Mouse (Mus musculus) midbrain, embryonic 12.5 days (tissue): ENCODE measurements around the gene Ccdc65. TPM values are rescaled to one million over a fixed set of nuclear protein-coding genes. Genes with fewer than 3 reads are reported as not detected.

Experiments used
- ATAC-seq: fragments of 200-750 bp; cut with Nextera tagmentation; 2 replicates; pipeline ENCODE4 v1.8.0; 2017; ENCODE audit warnings: low read depth, moderate TSS enrichment, moderate library complexity; ENCODE audit not compliant: low FRiP score
- H3K27ac ChIP-seq: fragments of 300-500 bp; sonication (generic); replicated peaks from 2 replicates; pipeline ENCODE4 v1.5.1; 2016; ENCODE audit warnings: mild to moderate bottlenecking
- H3K27me3 ChIP-seq: fragments of 300-500 bp; sonication (generic); 2 replicates; pipeline ENCODE4 v1.6.1; 2016; ENCODE audit warnings: mild to moderate bottlenecking
- H3K36me3 ChIP-seq: fragments of 300-500 bp; sonication (generic); 2 replicates; pipeline ENCODE4 v1.6.1; 2016
- H3K4me1 ChIP-seq: fragments of 300-500 bp; sonication (generic); 2 replicates; pipeline ENCODE4 v1.6.1; 2016
- H3K4me2 ChIP-seq: fragments of 300-500 bp; sonication (generic); replicated peaks from 2 replicates; pipeline ENCODE4 v1.6.1; 2016; ENCODE audit warnings: mild to moderate bottlenecking, moderate library complexity
- H3K4me3 ChIP-seq: fragments of 300-500 bp; sonication (generic); 2 replicates; pipeline ENCODE4 v1.5.1; 2016; ENCODE audit warnings: mild to moderate bottlenecking
- H3K9ac ChIP-seq: fragments of 300-500 bp; sonication (generic); replicated peaks from 2 replicates; pipeline ENCODE4 v1.6.1; 2016; ENCODE audit warnings: mild to moderate bottlenecking, moderate library complexity
- H3K9me3 ChIP-seq: fragments of 300-500 bp; sonication (generic); 2 replicates; pipeline ENCODE4 v1.6.1; 2016; ENCODE audit warnings: mild to moderate bottlenecking
- WGBS: fragments of 180-500 bp; shearing (Covaris S2); methylation state at CpG from one replicate; pipeline ENCODE4 v1.1.7; 2016; 5-methylcytosine and 5-hydroxymethylcytosine counted together
- polyA plus RNA-seq: library from polyadenylated mRNA; unstranded; fragments of >200 nt; fragmentation: Nextera tagmentation; extraction: Ambion mirVana; gene quantifications from 2 replicates; pipeline ENCODE4 v1.2.1, GENCODE M21; 2016

The Ccdc65 gene
- polyA plus RNA-seq, 1 experiment from 2014 or later: 0.87 TPM

DNA sequence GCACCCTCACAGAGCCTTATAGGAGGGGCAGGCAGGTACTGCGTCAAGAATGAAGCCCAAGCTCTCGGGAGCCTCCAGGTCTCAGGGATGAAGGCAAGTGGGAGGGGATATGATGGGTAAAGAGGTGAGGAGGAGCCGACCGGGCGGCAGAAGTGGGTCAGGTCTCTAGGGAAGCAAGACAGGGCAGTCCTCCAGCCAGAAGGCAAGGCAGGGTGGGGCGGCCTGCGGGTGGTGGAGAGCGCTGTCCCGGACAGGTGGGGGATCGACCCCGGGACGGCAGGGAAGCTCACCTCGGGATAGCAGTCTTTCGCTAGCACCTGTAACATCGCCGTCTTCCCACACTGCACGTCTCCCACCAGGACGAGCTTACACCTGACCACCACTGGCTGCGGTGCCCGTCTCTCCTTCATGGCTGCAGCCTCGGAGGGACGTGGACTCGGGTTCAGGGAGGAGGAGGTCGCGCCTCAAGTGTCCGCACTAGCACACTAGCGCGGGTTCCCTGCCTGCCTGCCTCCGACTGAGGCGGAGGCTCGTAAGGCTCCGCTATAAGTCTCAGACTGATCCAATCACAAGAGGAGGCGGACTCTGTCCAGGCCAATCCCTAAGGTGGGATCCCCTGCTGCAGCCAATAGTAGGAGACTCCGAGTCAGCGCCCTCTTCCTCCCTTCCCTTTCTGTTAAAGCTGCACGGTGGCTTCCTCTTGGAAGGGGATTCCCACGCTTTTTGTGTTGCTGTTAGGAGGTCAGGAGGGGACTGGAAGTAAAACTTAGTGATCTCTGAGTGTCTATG is 30.9 kb upstream of the Ccdc65 start, which contains the start of gene Rnd1:
TSS of gene Rnd1 (minus strand) at position 522 of the 789 bp plus-strand sequence.
- peak within 1 kb of the TSS; percentile 56 for H3K9ac ChIP-seq
- peaks cover 44% of the 10 kb centered on the region for H3K4me1 ChIP-seq
- peak within 1 kb of the TSS; percentile 56 for H3K4me3 ChIP-seq
- 0 out of 2 replicates have a peak within 1 kb of the TSS, but pooled peaks have one; percentile 7 for H3K27ac ChIP-seq
- no peaks in the 10 kb centered on the region for H3K9me3 ChIP-seq
- peak; percentile 90 for ATAC-seq
- peaks cover 10% of the 10 kb centered on the region; the same call in 1 of the 2 replicates for H3K36me3 ChIP-seq
- 1% methylated on average over 37 of the region's 37 CpGs for WGBS
- peak within 1 kb of the TSS; percentile 99 for H3K4me2 ChIP-seq
- peaks cover 30% of the 10 kb centered on the region for H3K27me3 ChIP-seq

DNA sequence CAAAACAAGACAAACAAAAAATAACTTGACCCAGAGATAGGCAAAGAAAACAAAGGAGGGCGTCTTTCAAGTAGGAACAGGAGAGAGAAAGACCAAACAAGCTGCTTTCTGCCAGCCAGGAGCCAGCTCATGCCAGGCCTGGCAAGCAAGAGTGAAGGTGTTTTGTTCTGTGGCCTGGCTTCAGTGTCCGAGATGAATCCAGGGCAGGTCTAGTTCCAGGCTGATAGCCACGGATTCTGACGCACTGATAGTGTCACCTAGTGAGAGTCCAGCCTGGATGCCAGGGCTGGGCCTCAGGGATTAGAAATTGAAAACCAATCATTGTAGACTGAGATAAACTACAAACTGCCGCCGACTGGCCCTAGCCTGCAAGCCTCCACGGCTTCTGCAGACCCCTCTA is 30.0 kb upstream of the Ccdc65 start:
- Histone ChIP-seq H3K9me3 (no peaks in the 10 kb centered on the region), H3K4me2 (no peak overlapping the region), H3K9ac (no peak overlapping the region), H3K36me3 (peaks cover 2% of the 10 kb centered on the region; the same call in 1 of the 2 replicates), H3K27ac (0 out of 2 replicates have a peak overlapping the region, but pooled peaks have one; percentile 7), H3K4me1 (peaks cover 44% of the 10 kb centered on the region), H3K4me3 (no peak overlapping the region), H3K27me3 (peaks cover 30% of the 10 kb centered on the region)
- ATAC-seq: no peak
- 65% methylated on average over 7 of the region's 7 CpGs for WGBS

DNA sequence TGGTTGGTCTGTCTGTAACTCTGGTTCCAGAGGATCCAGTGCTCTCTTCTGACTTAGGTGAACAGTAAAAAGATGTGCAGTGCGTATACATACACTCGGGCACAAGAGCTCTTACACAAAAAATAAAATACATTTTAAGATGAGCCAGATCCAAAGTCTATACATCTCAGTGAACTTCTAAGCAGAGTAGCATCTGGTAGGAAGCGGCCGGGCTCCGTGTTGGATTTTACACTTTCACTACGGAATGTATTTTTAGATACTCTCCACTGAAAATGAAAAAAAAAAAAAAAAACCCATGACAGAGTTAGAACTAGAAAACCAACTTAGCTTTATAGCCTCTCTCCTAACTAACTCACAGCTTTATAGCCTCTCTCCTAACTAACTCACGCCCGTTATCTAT is 27.3 kb upstream of the Ccdc65 start:
- WGBS: 95% methylated on average over 8 of the region's 8 CpGs

DNA sequence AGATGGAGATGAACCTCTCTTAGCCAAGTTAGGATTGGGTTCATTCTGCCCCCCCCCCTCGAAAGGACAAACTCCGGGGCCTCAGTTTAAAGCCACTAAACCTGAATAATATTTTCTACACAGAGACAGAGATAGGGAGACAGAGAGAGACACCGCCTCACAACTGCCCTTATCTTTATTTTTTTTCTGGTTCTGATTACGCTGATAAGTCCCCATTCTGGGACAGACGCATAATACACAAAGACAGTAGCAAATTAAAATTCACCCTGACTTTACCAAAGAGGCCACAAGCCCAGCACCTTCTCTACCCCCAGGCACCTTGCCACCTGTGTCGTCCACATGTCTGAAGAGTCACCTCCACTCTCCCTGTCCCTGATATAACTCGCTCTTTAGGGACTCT is 26.4 kb upstream of the Ccdc65 start:
- peaks cover 16% of the 10 kb centered on the region for H3K27me3 ChIP-seq
- no peak overlapping the region for H3K4me2 ChIP-seq
- WGBS: 84% methylated on average over 7 of the region's 7 CpGs
- no peaks in the 10 kb centered on the region for H3K36me3 ChIP-seq
- no peak overlapping the region for H3K27ac ChIP-seq
- no peak overlapping the region for H3K4me3 ChIP-seq
- no peak overlapping the region for H3K9ac ChIP-seq
- H3K4me1 ChIP-seq: peaks cover 13% of the 10 kb centered on the region
- no peak for ATAC-seq
- H3K9me3 ChIP-seq: no peaks in the 10 kb centered on the region

More for the DNA sequence above, 27.3 kb upstream of the Ccdc65 start:
- Histone ChIP-seq H3K36me3 (no peaks in the 10 kb centered on the region), H3K4me3 (no peak overlapping the region), H3K4me2 (no peak overlapping the region), H3K9ac (no peak overlapping the region), H3K9me3 (no peaks in the 10 kb centered on the region), H3K27me3 (peaks cover 26% of the 10 kb centered on the region), H3K4me1 (peaks cover 23% of the 10 kb centered on the region), H3K27ac (no peak overlapping the region)
- no peak for ATAC-seq

DNA sequence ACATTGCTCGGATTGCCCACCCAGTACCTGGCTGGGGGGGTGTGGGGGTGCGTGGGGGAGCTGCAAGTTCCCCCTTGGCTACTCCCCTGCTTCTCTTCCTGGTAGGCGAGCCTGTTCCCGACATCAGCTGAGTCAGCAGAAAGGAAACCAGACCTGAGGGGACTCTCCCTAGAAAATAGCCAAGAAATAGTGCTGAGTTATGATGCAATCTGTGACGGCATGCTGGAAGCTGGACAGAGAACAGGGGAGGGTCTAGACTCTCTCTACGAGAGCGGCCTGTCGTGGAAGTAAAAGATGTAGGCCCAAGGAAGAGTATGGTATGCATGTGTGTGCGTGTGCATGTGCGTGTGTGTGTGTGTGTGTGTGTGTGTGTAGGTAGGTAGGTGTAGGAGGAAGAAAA is 24.8 kb upstream of the Ccdc65 start:
- no peaks in the 10 kb centered on the region for H3K9me3 ChIP-seq
- ATAC-seq: no peak
- WGBS: 83% methylated on average over 10 of the region's 10 CpGs
- H3K27me3 ChIP-seq: peaks cover 8% of the 10 kb centered on the region; the same call in 1 of the 2 replicates
- H3K27ac ChIP-seq: no peak overlapping the region
- no peaks in the 10 kb centered on the region for H3K4me1 ChIP-seq
- no peaks in the 10 kb centered on the region for H3K36me3 ChIP-seq
- H3K4me2 ChIP-seq: no peak overlapping the region
- no peak overlapping the region for H3K4me3 ChIP-seq
- H3K9ac ChIP-seq: no peak overlapping the region

DNA sequence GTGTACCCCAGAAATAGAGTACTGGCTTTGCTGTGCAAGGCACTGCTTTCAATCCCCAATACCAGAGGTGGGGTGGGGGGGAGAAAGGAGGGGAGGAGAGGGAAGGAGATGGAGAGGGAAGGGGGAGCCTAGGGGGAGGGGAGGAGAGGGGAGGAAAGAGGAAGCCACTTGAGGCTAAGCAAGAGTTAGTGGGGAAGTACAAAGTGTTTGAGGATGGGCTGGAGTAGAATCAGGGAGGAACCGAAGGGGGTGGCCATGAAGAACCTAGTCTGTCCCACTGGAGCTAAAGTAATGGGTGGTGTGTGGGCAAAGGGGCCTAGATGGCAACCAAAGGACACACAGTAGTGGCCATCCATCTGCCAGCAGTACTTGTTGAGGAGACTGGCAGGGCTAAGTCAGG is 24.3 kb upstream of the Ccdc65 start:
- Histone ChIP-seq H3K4me3 (no peak overlapping the region), H3K36me3 (no peaks in the 10 kb centered on the region), H3K4me2 (no peak overlapping the region), H3K27ac (no peak overlapping the region), H3K27me3 (peaks cover 4% of the 10 kb centered on the region; the same call in 1 of the 2 replicates), H3K9me3 (no peaks in the 10 kb centered on the region), H3K4me1 (peaks cover 2% of the 10 kb centered on the region; the same call in 1 of the 2 replicates), H3K9ac (no peak overlapping the region)
- WGBS: 100% methylated on average over 1 of the region's 1 CpGs
- no peak for ATAC-seq

DNA sequence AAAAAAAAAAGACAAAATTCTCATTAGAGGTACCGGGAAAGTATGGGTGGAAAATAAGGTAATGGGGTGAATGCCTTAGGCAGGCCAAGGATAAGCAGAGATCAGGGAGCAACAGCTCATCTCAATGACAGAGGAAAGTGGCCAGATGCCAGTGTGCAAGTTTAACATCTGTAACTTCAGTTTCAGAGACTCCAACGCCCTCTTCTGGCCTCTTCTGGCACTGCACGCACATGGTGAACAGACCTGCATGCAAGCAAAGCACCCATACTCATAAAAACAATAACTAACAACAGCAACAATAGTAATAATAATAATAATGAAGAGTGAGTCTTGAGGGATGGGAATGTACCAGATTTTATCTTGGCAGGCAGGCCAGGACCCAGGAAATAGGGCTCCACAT is 22.1 kb upstream of the Ccdc65 start:
- no peaks in the 10 kb centered on the region for H3K36me3 ChIP-seq
- peaks cover 15% of the 10 kb centered on the region for H3K4me1 ChIP-seq
- no peaks in the 10 kb centered on the region for H3K27me3 ChIP-seq
- no peak overlapping the region for H3K4me3 ChIP-seq
- 76% methylated on average over 3 of the region's 3 CpGs for WGBS
- H3K9ac ChIP-seq: no peak overlapping the region
- H3K4me2 ChIP-seq: no peak overlapping the region
- H3K27ac ChIP-seq: no peak overlapping the region
- ATAC-seq: no peak
- no peaks in the 10 kb centered on the region for H3K9me3 ChIP-seq

DNA sequence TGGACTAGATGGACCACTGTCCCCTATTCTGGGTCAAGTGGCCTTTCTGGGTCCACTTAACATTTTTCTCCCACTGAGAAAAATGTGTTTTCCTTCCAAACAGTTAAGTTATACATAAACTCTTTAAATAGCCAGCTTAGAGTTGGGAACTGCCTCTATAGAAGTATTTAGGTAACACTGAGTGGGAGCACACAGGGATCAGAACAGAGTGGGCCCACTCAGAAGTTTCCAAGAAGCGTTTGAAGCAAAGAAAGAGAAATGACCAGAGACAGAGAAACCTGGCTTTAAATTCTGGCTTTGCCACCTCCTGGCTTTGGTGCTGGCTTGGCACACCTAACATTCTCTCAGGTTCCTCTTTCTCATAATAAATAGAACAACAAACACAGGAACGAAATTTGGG is 18.3 kb upstream of the Ccdc65 start:
- Histone ChIP-seq H3K9ac (no peak overlapping the region), H3K4me2 (no peak overlapping the region), H3K27me3 (no peaks in the 10 kb centered on the region), H3K36me3 (no peaks in the 10 kb centered on the region), H3K27ac (no peak overlapping the region), H3K4me3 (no peak overlapping the region), H3K4me1 (peaks cover 31% of the 10 kb centered on the region), H3K9me3 (no peaks in the 10 kb centered on the region)
- no peak for ATAC-seq
- 77% methylated on average over 2 of the region's 2 CpGs for WGBS

DNA sequence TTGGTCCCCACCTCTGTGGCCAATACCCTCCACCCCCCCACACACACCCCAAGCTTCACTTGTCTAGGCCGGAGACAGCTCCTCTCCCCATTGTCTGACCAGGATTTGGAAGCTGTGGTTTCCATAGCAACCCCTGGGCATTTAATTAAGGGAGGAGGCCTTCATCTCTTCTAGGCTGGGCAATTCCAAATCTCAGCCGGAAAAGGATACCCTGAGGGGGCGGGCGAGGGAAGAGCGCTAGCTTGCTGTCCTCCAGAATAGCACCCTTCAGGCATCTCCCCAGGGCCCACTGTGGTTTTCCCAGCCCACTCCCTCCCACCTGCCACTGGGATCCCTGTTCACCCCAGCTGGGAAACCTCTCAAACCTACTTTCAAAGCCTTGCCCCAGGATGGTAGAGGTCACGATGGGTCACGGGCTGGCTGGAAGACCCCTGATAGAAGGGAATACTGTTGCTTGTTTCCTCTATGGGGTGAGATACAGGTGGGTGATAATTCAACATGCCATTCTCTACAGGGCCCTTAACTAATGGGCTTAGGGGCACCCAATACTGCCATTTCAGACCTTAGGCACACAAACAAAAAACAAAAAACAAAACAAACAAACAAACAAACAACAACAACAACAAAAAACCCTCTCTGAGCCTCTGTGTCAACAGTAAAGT is 16.4 kb upstream of the Ccdc65 start:
- H3K4me1 ChIP-seq: peaks cover 41% of the 10 kb centered on the region
- no peaks in the 10 kb centered on the region for H3K9me3 ChIP-seq
- peak overlapping the region; percentile 60 for H3K27ac ChIP-seq
- 14% methylated on average over 7 of the region's 7 CpGs for WGBS
- no peak overlapping the region for H3K9ac ChIP-seq
- H3K36me3 ChIP-seq: no peaks in the 10 kb centered on the region
- H3K27me3 ChIP-seq: no peaks in the 10 kb centered on the region
- peak overlapping the region; percentile 16 for H3K4me2 ChIP-seq
- H3K4me3 ChIP-seq: no peak overlapping the region
- ATAC-seq: peak; percentile 83

DNA sequence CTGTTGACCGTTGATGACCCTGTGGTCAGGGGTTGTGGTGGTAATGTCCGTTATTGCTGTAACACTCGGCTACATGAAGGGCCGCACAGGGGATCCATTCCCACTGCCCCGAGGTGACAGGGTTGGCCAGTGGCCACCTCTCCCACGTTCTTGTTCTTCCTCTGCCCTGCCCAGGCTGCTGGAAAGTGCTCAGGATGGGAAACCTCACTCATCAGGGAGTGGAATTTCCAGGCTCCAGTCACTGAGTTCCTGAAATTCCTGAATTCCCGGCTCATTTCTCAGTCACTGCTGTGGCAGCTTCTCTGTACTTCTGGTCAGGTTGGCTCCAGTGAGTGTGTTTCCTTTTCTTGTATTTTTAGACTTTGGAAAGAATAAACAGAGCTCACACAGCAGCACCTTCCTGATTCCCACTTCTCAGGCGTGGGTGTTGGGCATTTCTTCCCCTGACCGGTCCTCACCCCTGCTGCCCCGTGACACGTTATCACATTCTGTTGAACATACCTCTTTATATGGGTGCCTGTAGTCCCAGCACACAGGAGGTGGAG is 15.8 kb upstream of the Ccdc65 start:
- H3K4me1 ChIP-seq: peaks cover 41% of the 10 kb centered on the region
- peak overlapping the region; percentile 60; the same call in 1 of the 2 replicates for H3K27ac ChIP-seq
- no peak overlapping the region for H3K4me3 ChIP-seq

DNA sequence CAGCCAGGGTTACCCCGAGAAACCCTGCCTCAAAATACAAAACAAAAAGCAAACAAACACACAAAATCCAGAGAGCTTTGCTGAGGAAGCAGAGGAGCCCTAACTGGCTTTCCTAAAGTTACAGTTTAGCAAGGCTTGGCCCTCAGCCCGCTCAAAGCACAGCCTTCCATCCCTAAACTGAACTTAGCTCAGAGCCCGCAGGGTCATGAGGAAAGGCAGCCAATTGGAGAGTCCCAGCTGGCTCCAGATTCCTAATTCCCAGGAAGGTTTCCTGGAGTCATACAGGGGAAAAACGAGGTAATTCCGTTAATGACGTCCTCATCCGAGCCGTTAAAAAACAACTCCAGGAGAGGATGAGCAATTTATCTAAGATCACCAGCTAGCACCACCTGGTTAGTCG is 12.3 kb upstream of the Ccdc65 start:
- H3K4me3 ChIP-seq: no peak overlapping the region
- WGBS: 63% methylated on average over 9 of the region's 9 CpGs
- H3K4me2 ChIP-seq: no peak overlapping the region
- H3K36me3 ChIP-seq: no peaks in the 10 kb centered on the region
- peaks cover 13% of the 10 kb centered on the region for H3K27me3 ChIP-seq
- peaks cover 36% of the 10 kb centered on the region for H3K4me1 ChIP-seq
- no peak for ATAC-seq
- no peaks in the 10 kb centered on the region for H3K9me3 ChIP-seq
- H3K9ac ChIP-seq: no peak overlapping the region
- H3K27ac ChIP-seq: no peak overlapping the region

More for the DNA sequence above, 15.8 kb upstream of the Ccdc65 start:
- H3K36me3 ChIP-seq: no peaks in the 10 kb centered on the region
- no peaks in the 10 kb centered on the region for H3K9me3 ChIP-seq
- no peak overlapping the region for H3K9ac ChIP-seq
- ATAC-seq: no peak
- H3K27me3 ChIP-seq: no peaks in the 10 kb centered on the region
- 49% methylated on average over 11 of the region's 11 CpGs for WGBS
- no peak overlapping the region for H3K4me2 ChIP-seq

DNA sequence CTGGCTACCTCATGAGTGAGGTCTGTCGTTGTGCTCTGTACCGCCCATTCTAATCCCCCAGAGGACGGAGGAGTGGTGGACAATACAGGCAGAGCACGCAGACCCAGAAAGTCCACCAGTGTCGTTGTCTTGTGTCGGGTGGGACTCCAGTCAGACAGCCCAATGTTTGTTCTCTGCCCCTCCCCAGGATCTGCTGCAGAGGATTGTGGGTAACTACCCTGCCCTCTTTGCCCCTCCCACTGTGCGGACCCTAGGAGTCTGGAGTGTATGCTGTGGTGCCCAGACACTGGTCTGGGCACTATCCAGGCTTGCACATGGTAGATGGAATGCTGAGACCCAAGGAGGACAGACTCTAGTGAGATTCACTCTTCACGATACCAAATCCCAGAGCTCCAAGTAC is 11.8 kb upstream of the Ccdc65 start:
- peaks cover 31% of the 10 kb centered on the region for H3K4me1 ChIP-seq
- H3K36me3 ChIP-seq: no peaks in the 10 kb centered on the region
- H3K27me3 ChIP-seq: peaks cover 18% of the 10 kb centered on the region
- H3K4me3 ChIP-seq: no peak overlapping the region
- H3K27ac ChIP-seq: no peak overlapping the region
- H3K9ac ChIP-seq: no peak overlapping the region
- H3K4me2 ChIP-seq: no peak overlapping the region
- no peak for ATAC-seq
- no peaks in the 10 kb centered on the region for H3K9me3 ChIP-seq
- WGBS: 55% methylated on average over 8 of the region's 8 CpGs
